Mouse (Mus musculus) gastrocnemius, postnatal 10 days (tissue): ENCODE results near the gene Kcnd3. TPM values are rescaled to one million over a fixed set of nuclear protein-coding genes. Genes with fewer than 3 reads are reported as not detected.

Experiments
- DNase-seq: peaks from one replicate; pipeline ENCODE4 v3.0.0; 2021; ENCODE audit warnings: mixed read lengths
- total RNA-seq, 2 experiments: library from RNA; stranded (reverse); gene quantifications; 2 replicates each; pipeline ENCODE4 v1.2.3; 2021

The Kcnd3 gene
- total RNA-seq, 2 experiments from 2014 or later, result 0.66 to 0.77 TPM

DNA sequence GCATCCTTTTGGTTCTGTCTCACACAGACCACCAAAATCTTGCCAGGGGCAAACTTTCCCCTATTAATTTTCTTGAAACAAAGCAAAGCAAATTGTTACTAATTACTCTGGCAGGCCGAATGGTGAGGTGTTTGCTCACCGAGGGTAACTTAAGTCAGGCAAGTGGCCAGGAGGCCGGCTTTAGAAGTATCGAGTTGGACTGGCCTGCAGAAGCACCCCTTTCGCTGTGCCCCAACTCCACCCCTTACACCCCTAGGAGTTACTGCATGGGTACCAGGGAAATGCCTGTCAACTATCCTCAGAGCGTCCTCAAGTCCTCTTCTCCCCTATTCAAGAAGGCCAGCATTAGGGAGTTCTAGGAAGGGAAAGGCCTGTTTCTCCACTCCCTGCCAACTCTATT is 251.4 kb downstream of the Kcnd3 start:
- no peak for DNase-seq

DNA sequence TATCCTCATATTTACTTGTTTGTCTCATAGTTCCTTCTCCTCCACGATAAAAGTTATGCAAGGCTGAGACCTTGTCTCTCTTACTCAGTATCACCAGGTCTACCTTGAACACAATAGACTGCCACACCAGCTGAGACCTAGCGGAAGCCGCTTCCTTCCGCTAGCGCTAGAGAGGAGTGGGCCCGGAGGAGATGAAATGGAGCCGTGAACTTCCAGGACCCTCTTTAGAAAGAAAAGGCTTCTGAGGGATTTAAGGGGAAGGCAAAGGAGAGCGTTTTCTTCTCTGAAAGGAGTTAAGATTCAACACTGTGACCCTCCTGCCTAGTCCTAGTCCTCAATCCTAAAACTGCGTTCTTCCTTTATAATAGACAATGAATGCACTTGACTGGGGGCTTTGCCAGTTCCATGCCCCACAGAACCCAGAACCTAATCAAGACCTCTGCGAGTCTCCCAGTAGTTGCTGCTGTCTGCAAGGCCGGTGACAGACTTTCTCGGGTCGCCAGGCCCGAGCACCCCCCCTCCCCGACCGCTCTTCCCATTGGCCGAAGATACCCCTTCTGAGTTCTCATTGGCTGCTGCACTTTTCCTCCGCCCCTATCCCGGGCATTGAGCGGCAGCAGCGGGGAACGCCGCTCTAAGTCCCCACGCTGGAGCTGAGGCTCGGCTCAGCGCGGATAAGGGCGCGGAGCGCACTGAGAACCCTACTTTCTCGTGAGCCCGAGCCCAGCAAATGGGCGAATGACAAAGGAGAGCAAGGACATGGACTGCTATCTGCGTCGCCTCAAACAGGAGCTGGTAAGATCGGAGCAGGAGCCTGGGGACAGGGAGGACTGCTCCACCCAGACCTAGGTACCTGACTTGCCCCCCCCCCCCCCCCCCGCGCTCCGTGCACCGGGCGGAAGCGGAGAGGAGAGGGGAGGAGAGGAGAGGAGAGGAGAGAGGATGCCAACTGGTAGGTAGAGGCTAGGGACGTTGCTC is 252.2 kb downstream of the Kcnd3 start, which contains the start of gene Inka2:
TSS of gene Inka2 (plus strand) at position 569 of the 978 bp plus-strand sequence.
- peak; percentile 71 for DNase-seq

DNA sequence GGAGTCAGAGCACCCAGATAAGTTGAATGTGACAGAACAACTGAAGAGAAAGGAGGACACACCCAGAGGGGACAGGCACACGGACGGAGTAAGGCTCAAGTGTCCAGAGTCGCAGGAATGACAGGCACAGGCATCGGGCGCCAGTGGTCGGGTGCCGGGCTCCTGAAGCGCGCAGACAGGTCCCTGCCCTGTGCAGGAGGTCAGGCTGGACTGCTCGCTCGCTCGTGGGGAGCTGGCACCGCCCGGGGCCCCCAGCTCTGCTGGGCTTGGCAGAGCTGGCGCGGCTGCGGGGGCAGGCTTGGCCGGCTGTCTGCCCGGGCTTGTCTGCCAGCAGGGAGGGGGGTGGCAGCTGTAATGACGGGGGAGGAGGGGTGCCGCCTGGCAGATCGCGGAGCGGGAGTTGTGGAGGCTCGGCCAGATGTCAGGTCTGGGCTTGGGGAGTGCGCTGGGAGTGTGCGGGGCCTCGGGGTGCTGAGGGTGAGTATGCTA is 253.0 kb downstream of the Kcnd3 start:
- DNase-seq, result peak; percentile 76

DNA sequence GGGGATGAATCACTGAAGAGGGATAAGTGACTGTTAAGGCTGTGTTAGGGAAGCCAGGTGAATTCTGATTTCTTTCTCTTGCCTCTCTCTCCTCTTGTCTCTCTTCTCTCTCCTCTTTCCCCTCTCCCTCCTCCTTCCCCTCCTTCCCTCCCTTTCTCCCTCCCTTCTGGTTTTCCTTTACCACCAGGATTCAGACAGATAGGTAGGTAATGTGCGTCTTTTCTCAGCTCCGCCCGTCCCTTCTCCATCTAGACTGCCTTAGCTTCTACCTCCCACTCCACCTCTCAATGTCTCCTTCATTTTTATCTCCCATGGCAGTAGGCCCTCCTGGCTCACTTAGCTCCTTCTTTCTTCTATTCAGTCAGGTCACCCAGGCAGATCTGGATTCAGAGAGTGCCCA is 253.4 kb downstream of the Kcnd3 start:
- DNase-seq, result no peak

DNA sequence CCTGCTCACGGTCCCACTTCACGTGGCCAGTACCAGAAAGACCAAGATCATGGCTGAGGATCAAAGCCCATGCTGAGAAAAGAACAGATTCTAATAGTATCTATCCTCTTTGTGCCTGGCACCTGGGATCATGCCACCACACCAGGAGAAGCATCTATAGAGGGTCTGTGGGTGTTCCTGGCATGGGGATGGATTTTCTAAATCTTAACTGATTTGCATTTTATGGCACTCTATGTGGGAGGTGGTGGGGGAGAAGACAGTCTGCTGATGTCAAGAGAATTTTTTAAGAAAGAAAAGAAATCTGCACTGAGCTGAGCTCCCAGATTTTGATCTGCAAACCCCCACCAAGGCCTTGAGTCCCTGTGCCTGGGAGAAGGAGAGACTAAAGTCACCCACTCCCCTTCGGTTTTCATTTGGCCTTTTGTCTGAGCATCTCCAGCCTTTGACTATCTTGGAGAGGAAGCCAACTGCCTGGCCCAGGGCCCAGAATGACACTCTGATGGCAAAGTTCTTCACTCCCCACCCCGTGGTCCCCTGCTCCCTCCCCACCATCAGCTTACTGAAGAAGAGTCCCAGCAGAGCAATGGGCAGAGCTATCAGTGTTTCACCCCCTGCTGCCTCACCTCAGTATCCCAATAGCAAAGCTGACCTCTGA is 254.4 kb downstream of the Kcnd3 start:
- peak; percentile 47 for DNase-seq

DNA sequence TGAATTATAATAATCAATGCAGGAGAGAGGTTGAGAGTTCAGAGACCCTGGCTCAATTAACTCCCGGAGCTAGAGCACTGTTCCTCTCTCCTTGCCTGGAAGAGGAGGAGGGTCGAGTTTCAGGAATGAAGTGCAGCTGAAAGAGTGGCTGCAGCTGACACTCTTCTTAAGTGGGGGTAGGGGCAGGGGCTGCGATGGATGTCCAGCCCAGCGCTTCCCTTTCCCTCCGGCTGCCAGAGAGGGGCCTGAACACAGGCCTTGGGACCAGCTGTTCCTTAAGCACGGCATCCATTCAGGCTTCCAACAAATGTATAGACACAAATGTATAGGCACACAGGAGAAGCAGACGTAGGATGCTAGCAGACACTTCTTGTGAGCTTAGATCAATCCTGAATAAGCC is 255.5 kb downstream of the Kcnd3 start:
- DNase-seq, result no peak

DNA sequence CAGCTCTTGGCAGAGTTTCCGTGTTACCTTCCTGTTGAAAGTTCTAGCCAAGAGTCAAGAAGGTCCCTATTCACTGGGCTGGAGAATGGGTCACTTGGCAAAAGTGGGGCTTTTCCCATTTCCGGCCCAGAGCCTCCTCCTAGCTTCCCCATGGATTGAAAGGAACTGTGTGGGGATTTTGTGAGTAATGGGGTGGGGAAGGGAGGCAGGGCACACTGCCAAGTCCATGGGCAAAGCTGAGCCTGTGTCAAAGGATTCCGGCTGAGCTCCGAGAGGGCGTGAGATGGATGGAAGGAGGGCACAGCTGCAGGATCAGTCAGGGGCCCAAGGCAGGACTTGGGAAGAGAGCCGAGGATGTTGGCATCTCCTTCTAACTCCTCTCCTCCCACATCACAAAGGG is 258.1 kb downstream of the Kcnd3 start:
- peak; percentile 52 for DNase-seq

DNA sequence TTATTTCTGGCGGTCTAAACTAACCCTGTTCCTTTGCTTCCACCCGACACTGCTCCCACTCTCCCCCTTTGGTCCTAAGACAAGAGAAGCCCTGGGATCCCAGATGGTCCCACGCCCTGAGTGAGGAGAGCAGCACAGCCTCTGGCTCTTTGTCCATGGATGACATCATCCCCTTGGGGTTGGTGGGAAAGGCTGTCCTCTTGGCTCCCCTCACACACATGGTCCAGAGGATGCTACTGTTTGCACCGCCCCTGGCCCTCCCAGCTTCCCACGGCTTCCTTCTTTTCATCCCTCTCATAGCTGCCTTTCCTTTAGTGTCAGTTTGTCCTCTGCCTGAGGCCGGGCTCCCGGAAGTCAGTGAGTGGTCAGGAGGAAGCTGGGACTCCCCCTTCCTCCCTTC is 259.6 kb downstream of the Kcnd3 start:
- DNase-seq, result peak; percentile 61

DNA sequence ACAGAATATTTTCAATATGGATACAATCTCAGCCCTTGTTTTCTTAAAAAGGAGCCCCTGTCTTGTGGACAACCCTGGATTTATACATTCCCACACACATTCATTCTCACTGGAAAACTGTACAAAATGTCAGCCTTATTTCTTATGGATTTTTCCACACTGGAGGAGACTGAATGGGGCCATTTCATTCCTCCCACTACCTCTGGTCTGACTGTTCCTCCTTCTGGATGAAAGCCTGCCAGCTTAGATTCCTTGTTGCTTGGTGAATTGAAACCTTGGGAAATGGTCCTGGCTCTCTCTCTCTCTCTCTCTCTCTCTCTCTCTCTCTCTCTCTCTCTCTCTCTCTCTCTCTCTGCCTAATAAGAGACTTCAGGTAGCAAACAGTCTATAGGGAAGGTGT is 260.7 kb downstream of the Kcnd3 start:
- DNase-seq, result no peak

DNA sequence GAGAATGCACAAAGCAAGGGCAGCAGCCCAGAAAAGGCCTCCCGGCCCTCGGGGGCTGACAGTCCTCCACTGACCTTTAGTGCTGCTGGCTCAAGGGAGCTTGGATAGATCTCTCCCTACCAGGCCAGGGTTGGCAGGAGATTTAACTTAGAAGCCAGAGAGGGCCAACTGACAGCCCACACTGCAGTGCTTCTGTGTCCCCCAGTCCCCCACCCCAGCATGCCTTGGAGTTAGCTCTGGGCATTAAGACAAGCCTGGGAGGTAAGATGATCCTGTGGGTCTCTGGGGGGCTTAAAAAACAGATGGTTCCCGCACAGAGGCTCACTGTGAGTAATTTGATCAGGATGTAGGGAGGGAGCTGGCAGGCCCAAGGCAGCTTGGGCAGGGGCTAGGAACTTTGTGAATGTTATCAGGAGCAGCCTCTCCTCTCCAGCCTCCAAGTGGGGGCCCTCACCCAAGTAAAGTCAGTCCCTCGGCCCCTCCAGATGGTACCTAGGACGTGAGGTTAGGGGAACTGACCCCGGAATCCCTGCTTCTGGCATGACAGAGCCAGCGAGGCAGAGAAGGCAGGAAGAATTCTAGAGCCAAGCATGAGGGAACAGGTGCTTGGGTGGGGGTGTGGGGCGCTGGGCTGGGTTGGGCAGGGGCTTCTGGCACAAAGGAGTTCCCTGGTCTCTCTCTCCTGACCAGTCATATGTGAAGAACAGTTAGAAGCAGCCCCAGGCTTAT is 262.1 kb downstream of the Kcnd3 start:
- peak; percentile 56 for DNase-seq

DNA sequence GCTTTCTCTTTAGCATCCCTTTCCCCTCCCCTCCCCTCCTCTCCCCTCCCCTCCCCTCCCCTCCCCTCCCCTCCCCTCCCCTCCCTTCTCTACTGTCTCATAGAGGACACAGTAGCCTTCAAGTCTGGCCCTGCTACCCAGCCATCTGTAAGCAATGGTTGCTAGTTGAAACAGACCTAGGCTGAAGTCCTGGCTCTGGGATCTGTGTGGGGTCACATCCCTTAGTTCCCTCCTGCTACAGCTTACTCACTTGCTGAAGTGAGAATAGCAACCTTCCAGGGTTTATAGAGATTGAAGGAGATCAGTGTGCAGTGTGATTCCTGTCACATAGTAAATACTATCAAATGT is 262.7 kb downstream of the Kcnd3 start:
- no peak for DNase-seq

DNA sequence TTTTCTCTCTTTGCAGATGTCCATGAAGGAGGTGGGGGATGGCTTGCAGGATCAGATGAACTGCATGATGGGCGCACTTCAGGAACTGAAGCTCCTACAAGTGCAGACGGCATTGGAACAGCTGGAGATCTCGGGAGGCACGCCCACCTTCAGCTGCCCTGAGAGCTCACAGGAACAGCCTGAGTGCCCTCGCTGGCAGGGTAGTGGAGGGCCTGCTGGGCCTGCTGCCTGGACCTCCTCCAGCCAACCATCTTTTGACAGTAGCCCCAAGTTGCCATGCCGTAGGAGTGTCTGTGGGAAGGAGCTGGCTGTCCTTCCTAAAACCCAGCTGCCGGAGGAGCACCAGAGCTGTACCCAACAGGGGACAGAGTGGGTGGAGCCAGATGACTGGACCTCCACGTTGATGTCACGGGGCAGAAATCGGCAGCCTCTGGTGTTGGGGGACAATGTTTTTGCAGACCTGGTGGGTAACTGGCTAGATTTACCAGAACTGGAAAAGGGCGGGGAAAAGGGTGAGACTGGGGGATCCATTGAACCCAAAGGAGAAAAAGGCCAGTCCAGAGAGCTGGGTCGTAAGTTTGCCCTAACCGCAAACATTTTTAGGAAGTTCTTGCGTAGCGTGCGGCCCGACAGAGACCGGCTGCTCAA is 264.3 kb downstream of the Kcnd3 start:
- DNase-seq, result peak; percentile 44

DNA sequence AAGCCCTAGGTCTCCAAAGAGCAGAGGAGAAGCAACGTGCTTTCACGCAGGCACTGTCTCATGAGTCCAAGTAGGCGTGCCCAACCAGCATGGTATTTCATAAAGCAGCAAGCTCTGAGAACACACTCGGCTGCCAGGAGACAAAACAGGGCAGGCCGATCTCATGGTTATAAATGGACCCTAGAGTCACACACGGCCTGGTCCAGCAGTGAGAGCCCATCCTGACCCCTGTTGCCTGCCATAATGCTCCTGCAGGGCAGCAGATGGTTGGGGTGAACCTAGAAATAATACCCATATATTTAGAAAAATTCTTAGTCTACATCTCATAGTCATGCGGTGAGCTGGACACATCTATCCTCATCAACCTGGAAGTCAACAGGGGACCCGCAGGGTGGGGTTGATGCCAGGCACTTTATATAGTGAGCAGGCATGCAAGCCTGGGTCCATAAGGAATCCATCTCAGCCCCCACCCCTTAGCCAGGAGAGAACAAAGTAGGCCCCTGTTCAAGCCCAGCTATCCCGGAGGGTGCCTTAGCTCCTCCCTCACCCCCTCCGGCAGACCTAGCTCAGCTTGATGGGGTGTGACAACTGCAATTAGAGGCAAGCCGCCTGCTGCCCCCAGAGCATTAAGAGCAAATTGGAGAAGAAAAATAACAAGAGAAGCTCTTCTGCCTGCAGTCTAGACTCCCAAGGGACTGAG is 265.9 kb downstream of the Kcnd3 start:
- DNase-seq, result no peak

DNA sequence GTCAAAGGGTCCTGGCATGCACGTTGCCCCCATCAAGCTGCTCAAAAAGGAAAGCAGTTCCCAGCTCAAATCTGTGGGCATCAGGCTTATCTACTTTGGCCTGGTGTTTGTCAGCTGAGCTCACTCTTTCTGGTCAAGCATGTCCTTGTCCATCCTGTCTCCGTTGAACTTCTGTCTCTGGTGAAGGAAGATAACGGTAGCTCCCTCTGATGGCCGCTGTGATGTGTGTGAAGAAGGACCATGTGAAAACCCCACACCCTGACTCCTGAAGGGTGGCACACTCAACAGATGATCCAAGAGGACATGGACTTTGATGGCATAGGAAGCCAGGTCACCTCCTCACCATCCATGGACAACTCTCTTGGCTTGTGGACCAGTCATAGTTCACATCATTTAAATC is 266.6 kb downstream of the Kcnd3 start:
- DNase-seq, result no peak

DNA sequence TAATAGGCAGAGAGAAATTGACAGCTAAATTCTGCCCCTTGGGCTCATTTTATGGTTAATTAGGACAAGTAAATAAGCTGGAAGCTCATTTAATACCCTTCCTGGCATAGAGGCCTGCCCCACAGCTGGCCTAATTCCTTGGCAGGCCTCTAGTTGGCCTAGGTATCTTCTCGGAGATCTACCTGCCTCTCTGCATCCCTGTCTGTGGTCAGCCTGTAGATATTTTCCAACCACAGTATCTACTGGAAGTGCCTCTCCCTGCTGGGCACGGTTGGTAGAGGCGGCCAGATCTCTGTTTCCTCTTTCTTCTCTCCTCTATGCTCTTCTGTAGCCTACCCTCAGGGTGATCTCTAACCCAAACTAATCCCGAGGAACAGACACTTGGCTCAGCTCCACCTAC is 267.8 kb downstream of the Kcnd3 start:
- no peak for DNase-seq

DNA sequence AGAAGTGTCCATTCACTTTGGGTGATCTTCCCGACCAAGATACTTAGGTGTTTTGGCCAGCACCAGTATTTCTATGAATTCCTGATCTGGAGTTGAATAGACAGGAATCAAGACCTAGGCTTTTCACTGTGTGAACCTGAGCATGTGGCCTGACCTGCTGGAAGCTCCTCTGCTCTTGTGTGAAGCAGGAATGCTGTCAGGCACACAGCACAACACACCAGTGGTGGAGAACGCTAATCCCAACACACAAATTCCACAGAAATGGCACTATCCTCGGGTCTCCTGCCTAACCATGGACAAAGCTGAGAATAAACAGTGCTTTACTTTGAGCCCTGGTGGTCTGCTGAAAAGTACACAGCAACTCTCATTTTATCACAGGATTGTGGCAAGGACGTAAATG is 268.4 kb downstream of the Kcnd3 start:
- DNase-seq, result no peak

DNA sequence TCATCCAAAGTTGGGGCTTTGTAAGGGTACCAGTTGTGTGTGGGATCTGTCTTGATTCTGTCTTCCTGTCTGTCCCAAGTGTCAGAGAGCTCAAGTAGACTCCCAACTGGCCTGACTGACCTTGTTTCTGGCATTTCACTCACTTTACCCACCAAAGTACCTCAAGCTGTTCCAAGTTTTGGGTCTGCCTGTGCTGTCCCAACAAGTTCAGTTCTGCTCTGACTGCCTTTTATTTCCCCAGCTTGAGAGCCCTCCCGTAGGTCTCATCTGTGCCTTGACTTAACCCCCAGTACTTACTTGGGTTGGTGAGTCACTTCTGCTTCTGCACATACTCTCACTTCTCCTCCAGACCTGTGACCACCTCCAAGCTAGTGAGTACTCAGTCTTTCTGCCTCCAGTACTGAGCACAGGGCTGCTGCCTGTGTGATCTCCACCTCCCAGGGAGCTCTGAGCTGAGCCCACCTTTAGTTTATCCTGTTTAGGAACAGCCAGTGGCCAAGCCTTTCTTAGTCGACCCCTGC is 269.6 kb downstream of the Kcnd3 start:
- DNase-seq, result no peak

DNA sequence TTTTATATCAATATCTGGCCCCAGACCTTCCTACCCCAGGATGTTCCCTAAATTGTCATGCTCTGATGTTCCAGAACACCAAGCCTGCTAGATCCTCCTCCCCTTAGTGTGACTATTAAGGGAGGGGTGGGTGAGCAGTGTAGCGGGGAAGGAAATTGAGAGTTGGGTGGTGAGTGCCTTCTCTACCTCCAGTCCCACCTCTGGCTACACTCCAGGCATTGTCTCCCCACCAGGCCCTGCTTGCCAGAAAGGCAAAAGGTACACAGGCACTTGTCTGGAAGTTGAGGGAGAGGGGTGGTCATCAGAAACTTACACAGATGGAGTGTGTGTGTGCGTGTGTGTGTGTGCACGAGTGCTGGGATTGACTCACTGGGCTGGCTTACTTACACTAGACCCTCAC is 270.4 kb downstream of the Kcnd3 start:
- DNase-seq, result no peak
